Comparison of ENCODE assay signal across 22 mouse cellular contexts in the genomic region with DNA sequence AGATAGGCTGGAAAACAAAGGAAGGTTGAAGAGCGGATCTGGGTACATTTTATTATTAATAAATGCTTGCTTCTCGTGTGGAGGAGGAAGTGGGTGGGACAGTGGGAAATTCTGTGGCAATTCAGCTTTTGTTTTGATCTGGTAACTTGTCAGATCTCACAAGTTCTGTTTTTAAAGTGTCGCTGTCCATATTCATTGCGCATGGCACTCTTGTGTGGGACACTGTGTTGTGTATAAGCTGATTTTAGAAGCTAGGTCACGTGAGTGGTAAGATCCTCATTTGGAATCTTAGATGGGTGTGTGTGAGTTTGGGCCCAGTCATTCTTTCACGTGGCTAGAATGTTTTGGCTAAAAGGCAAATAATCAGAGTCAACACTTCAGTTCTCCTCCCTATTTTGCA. TPM values are rescaled to one million over a fixed set of nuclear protein-coding genes. Genes with fewer than 3 reads are reported as not detected.
DNase-seq lines count a peak whose midpoint lies in the region; ATAC-seq lines count a peak whose summit lies in the region.
"Had no signal": no experiment of that assay in that cellular context is flagged by ENCODE, and none has a peak within 500 bp of the region (broad histone marks: within the 10 kb centered on the region; RNA-seq: fewer than 3 reads in every experiment).

No protein-coding gene starts in this region.

- no peak for ATAC-seq in heart, embryonic 11.5 days (replicated peaks; ENCODE audit: insufficient number of reproducible peaks, low FRiP score, low TSS enrichment)
- ATAC-seq: forebrain, embryonic 13.5 days; hindbrain, postnatal 0 days; liver, postnatal 0 days had no signal

- H3K27ac ChIP-seq in heart, embryonic 11.5 days (ENCODE audit: low read depth, low read length): no peak overlapping the region
- H3K27ac ChIP-seq in limb, embryonic 10.5 days: no peak overlapping the region
- H3K27ac ChIP-seq: embryonic facial prominence, embryonic 12.5 days; forebrain, embryonic 13.5 days; heart, embryonic 15.5 days; hindbrain, postnatal 0 days; limb, embryonic 15.5 days; midbrain, embryonic 12.5 days; stomach, embryonic 15.5 days had no signal

- intact Hi-C loops in left cerebral cortex, postnatal 25 days (cut with DNase I): no loop called here

- no peaks in the 10 kb centered on the region for H3K9me3 ChIP-seq in heart, embryonic 11.5 days (replicated peaks; ENCODE audit: control insufficient read depth, low read length)
- H3K9me3 ChIP-seq in limb, embryonic 10.5 days (replicated peaks): no peaks in the 10 kb centered on the region
- H3K9me3 ChIP-seq: embryonic facial prominence, embryonic 12.5 days; forebrain, embryonic 13.5 days; heart, embryonic 15.5 days; limb, embryonic 15.5 days; midbrain, embryonic 12.5 days; stomach, embryonic 15.5 days had no signal

- H3K27me3 ChIP-seq in heart, embryonic 11.5 days (ENCODE audit: control insufficient read depth, insufficient read depth, low read length): no peaks in the 10 kb centered on the region
- H3K27me3 ChIP-seq in limb, embryonic 10.5 days (ENCODE audit: low read depth, poor library complexity, severe bottlenecking): no peaks in the 10 kb centered on the region
- H3K27me3 ChIP-seq: embryonic facial prominence, embryonic 12.5 days; forebrain, embryonic 13.5 days; heart, embryonic 15.5 days; limb, embryonic 15.5 days; midbrain, embryonic 12.5 days; stomach, embryonic 15.5 days had no signal

- whole genome bisulfite sequencing in heart, embryonic 11.5 days (ENCODE audit: insufficient replicate concordance): 87% methylated on average over 6 of the region's 6 CpGs
- 96% methylated on average over 6 of the region's 6 CpGs for WGBS in limb, embryonic 10.5 days

- no peak overlapping the region for H3K9ac ChIP-seq in heart, embryonic 11.5 days (ENCODE audit: low read depth, low read length)
- H3K9ac ChIP-seq: embryonic facial prominence, embryonic 12.5 days; forebrain, embryonic 13.5 days; heart, embryonic 15.5 days; limb, embryonic 15.5 days; liver, postnatal 0 days; midbrain, embryonic 12.5 days; stomach, embryonic 15.5 days had no signal

- DNase-seq in heart, adult 9 months (ENCODE audit: low spot score in 2 of 2): peak; percentile 17 to 56
- DNase-seq in CD4-positive helper T cell, adult 2 months (ENCODE audit: low read depth, low spot score): peak; percentile 29
- peak; percentile 29 for DNase-seq in T-cell, adult 2 months (ENCODE audit: low spot score)
- DNase-seq in monocyte, adult 2 months (ENCODE audit: low read depth in 1 of 2, low spot score in 2 of 2): peak; percentile 18 to 52
- no peak for DNase-seq in left cerebral cortex, postnatal 25 days (ENCODE audit: low spot score in 2 of 2)
- DNase-seq in limb, embryonic 10.5 days (ENCODE audit: low spot score): no peak
- DNase-seq: adrenal gland, postnatal 10 days; B cell, adult 2 months; cerebellum, postnatal 10 days; kidney, postnatal 4 days; liver, postnatal 0 days; thymus, adult 18-20 months; thymus, postnatal 4 days had no signal

- peaks cover 12% of the 10 kb centered on the region for H3K4me1 ChIP-seq in heart, embryonic 11.5 days (ENCODE audit: control insufficient read depth, insufficient read depth, low read length)
- H3K4me1 ChIP-seq in limb, embryonic 10.5 days: peaks cover 8% of the 10 kb centered on the region
- H3K4me1 ChIP-seq: stomach, embryonic 15.5 days had no signal

- no peaks in the 10 kb centered on the region; the same call in none of the 2 replicates for H3K36me3 ChIP-seq in heart, embryonic 11.5 days (ENCODE audit: control insufficient read depth, insufficient read depth, low read length)
- H3K36me3 ChIP-seq in limb, embryonic 10.5 days: peaks cover 63% of the 10 kb centered on the region
- H3K36me3 ChIP-seq: stomach, embryonic 15.5 days had no signal

- H3K4me2 ChIP-seq in heart, embryonic 11.5 days: no peak overlapping the region
- H3K4me2 ChIP-seq: embryonic facial prominence, embryonic 12.5 days; forebrain, embryonic 13.5 days; heart, embryonic 15.5 days; limb, embryonic 15.5 days; midbrain, embryonic 12.5 days; stomach, embryonic 15.5 days had no signal

- no peak overlapping the region for H3K4me3 ChIP-seq in heart, embryonic 11.5 days (ENCODE audit: low read depth, low read length)
- H3K4me3 ChIP-seq in limb, embryonic 10.5 days: no peak overlapping the region
- H3K4me3 ChIP-seq: embryonic facial prominence, embryonic 12.5 days; erythroblast, embryonic 14.5 days; forebrain, embryonic 13.5 days; heart, embryonic 15.5 days; limb, embryonic 15.5 days; midbrain, embryonic 12.5 days; stomach, embryonic 15.5 days had no signal

RNA-seq across cellular contexts. Expression of gene Elovl5, which starts 44.2 kb away (rescaled TPM):
- polyA plus RNA-seq in heart, embryonic 11.5 days (2014; fragmentation: Nextera tagmentation; extraction: Ambion mirVana): 91.2 and 102 TPM in 2 replicates
- 10 to 100 TPM; 67.0 to 71.9 TPM for total RNA-seq in left cerebral cortex, postnatal 25 days (2021)
- 91.1 and 92.8 TPM in 2 replicates for polyA plus RNA-seq in limb, embryonic 10.5 days (2016; fragmentation: Nextera tagmentation; extraction: Ambion mirVana)

Comparison
In these comparisons a context has a peak if more than half of its experiments do, and no peak if none do; other contexts are left out.
1. DNase-seq: peak in heart, adult 9 months (2 of 2), CD4-positive helper T cell, adult 2 months (single experiment), T-cell, adult 2 months (single experiment) and monocyte, adult 2 months (2 of 2); none in left cerebral cortex, postnatal 25 days (0 of 2) and limb, embryonic 10.5 days (single experiment).